Mouse (Mus musculus) WW6 (cell line): Measurements from ENCODE around the gene Sergef.
A peak's percentile ranks its signal among the peaks of the same experiment; 100 is the strongest.

ENCODE experiments used
- DNase-seq: peaks from one replicate; pipeline ENCODE4 v3.0.0-alpha.2; 2013; ENCODE audit warnings: low read depth, low spot score

The Sergef gene

DNA sequence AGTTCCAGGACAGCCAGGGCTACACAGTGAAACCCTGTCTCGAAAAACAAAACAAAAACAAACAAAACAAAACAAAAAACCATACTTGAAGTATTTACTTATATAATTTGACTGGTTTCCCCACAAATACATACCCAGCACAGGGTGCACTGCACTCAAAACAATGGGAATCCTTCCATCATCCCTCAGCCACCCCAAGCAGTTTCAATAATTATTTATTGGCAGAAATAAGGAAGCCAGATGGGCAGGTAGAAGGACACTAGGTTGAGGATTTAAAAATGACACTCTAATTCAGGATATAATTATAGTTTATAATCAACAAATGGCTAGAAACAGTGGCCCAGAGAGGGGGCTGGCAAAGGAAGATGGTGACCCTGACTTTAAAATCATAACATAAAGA lies 99.0 kb downstream of the Sergef start:
- no peak for DNase-seq

DNA sequence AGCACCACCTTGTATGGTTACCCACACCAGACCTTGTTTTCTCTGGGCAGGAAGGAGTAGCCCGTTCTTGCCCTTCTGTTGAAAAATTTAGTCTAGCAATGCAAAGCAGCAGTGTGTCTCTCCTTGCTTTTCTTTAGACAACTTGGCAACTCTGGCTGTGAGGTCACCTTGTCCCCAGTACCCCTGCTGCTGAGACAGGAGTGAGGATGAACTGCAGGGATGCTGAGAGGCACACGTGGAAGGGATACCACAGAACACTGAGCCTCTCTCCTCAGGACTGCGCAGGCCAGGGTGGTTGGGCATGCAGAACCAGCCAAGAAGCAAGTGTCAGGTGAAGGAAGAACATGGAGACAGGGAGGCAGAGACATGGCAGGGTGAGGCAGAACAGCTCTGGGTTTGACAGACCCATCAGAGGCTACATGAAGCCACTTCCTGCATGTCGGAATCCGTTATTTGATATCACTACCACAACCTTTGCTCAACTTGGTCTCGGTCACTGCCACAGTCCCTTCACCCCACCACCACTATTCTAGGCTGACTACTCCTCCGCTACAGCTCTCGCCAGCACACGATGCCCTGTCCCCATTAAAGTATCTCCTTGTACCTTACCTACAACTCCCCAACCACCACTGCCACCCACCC lies 103.0 kb downstream of the Sergef start:
- no peak for DNase-seq

DNA sequence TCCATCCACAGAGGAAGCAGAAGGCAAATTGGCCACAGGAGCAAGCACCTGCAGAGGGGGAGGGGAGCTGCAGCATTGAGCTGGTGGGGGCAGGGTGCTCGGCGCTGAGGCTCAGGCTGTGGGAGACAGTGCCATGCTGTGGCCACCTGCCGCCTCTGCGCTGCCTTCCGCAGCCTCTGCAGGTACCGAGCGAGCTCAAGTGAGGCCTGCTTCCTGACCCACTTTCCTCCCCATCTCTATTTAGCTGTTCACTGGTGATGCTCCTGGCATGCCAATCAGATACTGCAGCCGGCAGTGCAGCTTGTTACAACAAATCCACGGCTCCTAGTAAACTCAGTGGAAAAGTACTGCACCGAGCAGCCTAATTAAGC lies 104.2 kb downstream of the Sergef start:
- DNase-seq = peak; percentile 4

DNA sequence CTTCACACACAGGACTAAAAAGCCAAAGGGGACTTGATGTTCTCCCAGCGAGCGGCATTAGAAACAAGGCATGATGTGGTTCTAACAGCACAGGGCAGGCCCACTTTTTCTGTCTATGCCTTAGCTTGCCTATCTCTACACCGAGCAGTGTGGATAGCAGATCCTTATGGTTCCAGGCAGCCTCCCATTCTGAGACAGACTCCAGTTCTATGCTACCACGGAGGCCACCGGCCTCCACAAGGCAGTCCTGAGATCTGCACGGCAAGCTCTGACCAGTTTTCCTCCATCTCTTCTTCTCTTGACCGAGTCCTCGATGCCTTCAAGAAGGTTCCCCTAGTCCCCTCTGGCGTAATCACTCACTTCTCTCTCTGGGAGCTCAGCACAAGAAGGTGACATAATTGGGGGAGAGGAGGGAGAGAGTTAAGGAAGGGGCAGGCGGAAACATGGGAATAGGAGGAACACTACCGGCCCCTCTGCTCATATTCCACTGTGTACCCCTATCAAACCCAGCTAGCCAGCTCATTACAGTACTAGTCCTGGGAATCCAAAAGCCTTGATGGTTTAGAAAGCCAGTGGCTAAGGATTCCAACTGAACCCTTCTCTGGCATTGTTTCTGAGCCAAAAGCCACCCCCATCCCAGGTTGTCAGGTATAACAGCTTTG lies 104.7 kb downstream of the Sergef start:
- no peak for DNase-seq

DNA sequence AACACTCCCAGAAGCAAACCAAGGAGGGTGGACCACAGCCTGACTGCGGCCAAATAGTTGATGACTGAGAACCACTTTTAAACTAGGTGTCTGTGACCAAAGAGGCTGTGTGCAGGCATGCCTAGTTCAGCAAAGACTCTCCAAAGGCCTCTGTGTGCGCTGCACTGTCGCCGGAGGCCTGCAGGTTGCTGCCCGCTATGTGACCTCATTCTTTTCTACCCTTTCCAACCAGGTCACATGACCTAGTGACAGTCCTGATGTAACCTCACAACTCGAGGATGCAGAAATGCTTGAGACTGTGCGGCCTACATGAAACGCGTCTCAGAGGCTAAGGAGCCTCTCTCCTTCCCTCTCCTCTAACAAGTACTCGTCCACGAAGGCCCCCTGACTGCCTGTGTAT lies 106.1 kb downstream of the Sergef start:
- DNase-seq = no peak

DNA sequence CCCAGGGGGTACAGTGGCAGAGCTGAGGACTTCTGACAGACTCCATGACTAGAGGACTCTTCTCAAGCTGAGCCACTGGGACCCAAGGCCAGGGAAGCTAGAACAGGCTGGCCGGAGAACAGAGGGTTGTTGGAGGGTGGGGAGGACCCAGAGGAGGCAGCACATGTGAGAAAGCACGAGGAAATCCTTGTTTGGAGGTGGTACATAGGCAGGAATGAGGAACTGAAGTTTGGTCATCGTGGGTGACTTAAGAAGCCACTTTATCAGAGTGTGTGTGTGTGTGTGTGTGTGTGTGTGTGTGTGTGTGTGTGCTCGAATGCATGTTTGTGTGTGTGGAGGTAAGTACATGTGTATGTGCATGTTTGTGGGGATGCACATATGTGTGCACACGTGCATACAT lies 108.3 kb downstream of the Sergef start:
- DNase-seq = no peak

DNA sequence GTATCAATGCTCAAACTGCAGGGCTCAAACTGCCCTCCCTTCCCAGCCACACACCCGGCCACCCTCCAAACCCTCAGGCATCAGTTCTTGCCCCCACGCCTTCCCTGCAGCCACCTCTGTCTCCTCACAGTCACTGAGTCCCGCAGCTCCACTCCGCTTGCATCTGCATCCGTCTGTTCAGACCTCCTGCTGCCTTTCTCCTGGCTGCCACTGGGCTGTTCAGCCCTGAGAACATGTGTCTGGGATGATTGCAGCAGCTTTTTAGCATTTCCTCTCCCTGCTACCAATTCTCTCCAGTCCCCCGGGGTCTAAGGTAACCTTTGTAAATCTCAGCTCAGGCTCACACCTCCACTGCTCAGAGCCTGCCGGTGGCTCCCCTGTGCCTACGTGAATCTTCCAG lies 109.7 kb downstream of the Sergef start:
- no peak for DNase-seq

DNA sequence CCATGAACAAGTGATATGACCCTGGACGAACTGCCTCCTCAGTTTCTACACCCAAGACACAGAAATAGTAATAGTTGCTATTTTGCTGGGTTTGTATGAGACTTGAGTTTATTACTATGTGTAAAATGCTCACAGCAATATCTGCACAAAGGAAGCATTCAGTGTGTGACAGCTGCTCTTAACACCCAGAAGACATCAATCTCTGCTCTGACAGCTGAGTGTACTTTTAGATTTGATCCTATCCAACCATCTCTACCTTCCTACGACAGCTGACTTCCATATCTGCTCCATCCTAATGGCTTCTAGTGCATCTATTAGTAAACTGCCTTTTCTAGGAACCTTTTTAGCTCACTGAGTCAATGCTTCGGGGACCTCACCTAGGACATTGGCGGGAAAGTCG lies 110.3 kb downstream of the Sergef start:
- DNase-seq = no peak

DNA sequence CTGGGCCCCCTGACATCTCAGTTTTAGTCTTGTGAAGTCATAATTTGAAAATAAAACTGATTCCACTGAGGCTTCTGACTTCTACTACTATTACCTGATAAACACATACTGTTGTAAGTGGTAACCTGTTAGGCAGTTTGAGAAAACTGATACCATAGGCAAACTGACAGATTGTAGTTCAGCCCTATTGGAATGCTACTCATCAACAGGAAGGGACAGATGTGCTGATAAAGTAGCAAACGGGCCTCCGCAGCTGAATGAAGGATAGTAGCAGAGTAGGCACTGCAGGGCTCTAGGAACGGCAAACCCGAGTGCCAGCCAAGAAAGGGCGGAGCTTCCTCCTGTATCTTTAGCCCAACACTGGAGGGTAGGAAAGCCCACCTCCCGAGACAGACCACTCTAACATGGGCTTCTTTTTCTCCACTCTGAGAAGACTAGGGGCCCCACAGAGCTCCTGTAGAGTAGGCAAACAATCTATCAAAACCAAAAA lies 112.9 kb downstream of the Sergef start:
- no peak for DNase-seq

DNA sequence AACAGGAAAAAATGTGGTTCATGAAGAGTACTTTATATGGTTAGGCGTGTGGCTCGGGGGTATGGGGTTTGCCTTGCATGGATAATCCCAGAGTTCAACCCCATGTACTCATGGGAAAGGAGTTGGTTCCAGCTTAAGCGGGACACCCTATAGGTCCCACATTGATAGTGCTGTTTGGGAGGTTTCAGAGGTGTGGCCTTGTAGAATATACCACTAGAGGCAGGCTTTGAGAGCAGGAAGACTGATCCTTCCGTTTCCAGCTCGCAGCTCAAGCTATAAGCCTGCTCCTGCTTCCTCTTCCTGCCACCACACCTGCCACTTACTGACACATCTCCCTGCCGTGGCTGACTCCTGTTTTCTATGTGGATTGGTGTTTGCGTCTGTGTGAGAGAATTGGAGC lies 116.4 kb downstream of the Sergef start:
- no peak for DNase-seq

DNA sequence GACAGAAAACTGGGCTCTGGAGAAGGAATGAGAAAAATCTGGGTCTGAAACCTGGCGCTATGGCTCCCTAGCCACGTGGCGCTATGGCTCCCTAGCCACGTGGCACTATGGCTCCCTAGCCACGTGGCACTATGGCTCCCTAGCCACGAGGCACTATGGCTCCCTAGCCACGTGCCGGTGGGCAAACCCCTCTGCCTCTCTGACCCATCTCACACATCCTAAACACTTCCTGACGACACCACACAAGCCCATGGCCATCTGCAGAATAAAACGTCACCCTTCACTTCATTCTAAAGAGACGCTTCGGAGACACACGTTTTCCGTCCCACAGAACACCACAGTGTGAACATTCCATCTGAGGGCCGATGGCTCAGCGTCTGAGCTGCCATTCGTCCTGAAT lies 117.8 kb downstream of the Sergef start:
- DNase-seq = no peak

DNA sequence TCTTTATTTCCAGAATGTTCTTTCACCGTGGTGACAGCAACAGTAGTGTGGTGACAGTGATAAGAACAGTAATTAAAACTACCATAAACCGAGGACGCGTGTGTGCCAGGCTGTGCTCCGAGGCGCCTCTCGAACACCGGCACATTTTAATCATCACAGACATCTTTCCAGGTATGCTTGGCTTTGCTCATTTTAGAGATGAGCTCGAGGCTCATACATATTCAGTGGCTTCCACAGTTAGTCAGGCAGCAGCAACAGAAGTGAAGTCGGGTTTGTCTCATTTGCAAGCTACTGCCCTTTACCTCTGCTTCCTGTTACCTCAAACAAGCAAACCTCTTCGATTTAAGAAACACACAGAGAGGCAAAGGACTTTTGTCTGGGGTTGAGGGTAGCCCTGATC lies 120.5 kb downstream of the Sergef start:
- no peak for DNase-seq

DNA sequence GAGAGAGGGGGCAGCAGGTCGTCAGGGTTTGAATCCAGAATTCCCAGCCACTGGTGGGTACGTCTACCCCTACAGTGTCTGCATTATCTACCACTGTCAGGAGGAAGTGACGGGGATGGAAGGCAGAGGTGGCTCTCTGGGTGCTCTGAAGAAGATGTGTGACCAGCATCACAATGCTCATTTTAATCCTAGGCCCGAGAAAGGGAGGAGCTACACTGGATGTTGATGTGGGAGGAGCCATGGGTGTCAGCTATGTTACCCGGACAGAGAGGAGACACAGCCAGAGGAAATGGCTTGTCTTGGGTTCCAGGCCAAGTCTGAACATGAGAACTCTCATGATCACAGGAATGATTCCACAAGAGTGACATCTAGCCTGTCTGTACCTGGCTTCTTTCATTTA lies 122.4 kb downstream of the Sergef start:
- DNase-seq = no peak

DNA sequence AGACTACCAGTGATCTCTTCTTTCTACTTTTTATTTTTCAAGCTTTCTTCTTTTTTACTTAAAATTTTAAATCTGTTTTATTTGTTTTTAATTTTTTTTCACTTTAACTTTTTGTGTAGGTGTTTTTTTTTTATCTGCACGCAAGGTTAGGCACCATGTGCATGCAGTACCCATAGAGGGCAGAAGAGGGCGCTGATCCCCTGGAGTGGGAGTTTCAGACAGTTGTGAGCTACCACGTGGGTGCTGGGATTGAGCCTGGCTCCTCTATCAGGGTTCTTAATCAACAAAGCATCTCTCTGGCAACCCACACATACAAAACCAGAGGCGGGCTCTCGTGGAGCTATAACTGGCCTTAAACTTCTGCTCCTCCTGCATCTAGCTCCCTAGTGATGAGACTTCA lies 123.6 kb downstream of the Sergef start:
- DNase-seq = no peak

DNA sequence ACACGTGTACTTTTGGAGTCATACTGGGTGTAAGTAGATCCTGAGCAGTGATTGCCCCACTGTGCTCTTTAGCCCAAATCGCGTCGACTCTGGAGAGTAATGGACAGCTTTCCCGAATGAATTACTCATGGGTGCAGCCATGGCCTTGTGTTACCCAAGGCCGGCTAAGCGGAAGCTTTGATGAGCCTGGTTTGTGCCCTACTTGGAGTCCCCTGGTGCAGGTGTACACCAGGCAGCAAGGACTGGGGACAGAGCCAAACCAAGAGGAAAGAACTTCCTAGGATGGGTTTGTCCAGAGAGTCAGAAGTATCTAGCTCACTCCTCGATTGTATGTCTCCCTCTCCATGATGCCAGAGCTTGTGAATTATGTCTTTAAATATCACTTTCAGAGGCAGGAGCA lies 124.6 kb downstream of the Sergef start:
- no peak for DNase-seq

DNA sequence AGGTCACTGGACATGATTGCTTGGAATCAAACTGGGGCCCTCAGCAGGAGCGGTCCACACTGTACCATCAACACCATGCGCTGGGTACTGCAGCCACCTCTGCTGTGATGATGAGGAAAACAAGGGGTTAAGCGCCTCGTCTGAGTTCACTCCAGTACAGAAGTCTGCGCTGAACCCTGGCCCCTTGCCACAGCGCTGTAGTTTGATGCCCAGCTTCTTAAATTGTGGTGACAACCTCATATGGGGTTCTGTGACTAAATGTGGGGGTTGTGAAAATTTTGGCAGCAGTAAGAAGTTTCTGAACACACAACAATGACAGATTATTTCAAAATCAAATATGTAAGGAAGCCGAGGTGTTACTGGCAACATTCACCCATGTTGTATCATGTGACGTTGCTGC lies 126.0 kb downstream of the Sergef start:
- no peak for DNase-seq

DNA sequence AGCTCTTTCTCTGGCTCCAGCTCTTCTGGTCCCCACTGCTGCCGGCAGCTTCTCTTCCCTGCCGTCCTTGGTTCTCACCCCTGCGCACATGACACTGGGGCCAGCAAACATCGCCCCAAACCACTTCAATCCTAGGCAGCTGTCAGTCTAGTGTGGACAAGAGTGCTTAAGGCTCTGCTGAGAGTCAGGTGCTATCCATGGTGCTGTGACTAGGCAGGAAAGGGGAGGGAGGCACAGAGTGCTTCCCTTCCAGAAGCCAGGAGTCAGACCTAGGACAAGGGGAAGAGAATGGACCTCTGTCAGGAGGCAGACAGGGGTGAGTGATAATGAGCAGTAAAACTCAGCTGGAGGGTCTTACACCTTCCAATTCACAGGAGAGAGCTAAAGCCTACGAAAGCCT lies 126.8 kb downstream of the Sergef start:
- no peak for DNase-seq

DNA sequence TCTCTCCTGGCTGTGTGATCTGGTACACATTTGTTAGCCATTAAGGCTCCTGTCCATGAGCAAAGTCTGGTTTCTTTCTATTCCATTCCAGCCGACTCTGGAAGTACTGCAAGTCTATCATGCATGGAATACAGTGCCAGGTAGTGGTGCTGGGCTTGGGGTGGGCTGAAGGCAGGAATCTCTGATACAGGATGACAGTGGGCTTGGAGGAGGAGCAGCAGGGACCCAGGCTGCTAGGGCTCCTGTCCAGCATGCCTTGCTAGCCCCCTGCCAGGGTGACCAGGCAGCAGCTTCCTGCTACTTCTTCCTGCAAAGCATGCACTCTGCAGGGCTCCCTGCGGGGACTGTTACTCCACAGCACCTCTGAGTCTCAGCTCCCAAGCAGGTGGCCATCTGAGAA lies 128.8 kb downstream of the Sergef start:
- DNase-seq = no peak

DNA sequence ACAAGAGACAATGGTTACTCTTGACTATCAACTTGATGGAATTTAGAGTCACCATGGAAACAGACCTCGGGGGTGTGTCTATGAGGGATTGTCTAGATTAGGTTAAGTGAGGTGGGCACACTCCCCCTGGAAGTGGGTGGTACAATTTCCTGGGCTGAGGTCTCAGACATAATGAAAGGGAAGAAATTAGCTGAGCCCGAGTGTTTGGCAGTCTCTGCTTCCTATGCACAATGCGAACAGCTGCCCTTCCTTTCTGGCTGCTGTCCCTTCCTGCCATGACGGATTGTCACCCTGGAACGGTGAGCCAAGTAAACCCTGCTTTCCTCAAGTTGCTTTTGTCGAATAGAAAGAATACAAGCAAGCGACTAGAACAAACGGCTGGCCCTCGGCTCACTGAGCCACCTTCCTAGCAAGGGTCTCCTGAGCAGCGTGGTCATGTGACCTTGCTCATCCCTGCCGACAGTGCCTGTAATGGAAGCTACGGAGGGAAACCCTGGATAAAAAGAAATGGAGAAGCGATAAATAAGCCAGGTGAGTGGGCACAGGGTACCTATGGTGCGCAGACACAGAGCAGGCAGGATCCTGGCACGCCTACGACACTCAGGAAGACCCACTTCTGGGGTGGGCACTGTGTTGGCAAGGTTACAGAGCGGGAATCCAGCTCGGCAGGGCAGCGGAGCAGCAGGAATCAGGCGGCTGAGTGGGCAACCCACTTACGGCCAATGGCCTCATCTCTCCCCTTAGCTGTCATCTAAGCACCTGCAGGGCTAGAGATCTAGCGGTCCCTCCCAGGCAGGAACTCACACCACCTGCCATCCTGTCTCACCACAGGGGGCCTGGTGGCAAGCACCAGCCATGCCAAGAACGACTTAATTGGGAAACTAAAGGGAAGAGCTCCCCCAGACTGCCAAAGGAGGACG lies 130.0 kb downstream of the Sergef start:
- no peak for DNase-seq

DNA sequence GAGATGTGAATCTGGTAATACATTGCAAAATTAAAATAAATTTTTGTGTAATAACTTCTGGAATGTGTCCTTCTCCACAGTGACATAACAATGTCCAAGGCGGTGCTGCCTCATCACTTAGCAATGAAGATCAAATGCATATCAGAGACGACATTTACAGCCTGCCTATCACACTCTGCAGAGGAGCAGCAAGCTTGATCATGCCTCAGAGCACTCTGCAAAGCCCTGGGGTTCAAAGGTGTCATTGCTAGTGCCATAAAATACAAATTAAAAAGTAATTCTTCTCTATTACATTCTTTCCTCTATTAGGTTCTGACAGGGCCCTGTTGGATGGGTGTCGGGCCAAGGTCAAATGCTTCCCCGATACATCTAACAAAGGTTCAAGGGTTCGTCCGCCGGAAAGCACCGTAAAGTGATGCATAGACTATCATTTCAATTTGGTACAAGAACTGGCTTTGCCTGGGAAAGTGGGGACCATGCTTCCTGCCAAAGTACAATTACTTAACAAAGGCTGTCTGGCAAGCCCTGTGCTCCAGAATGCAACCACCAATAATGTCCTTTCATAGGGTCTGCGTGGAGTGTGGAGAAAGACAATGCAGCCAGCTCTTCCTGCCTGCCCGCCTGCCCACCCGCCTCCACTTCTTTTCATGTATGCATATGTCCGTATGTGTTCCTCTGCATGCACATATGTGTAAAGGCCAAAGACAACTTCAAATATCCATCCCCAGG lies 130.9 kb downstream of the Sergef start:
- no peak for DNase-seq

DNA sequence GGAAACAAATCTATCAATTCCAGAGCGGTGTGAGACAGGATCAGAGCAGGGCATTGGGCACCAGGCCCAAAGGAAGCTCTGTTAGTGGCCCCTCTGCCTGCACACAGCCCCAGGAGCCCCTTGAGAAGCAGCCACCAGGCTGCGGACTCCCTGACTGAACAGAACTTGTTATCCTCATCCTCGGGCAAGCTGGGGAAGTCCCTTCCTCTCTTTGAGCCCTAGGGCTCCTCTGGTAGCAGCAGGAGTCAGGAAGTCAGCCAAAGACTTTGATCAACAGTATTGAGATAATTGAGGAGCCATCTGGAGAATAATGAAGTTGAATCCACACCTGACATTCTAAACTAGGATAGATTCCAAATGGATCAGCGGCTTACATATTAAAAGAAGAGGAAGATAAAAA lies 135.4 kb downstream of the Sergef start:
- DNase-seq = no peak

DNA sequence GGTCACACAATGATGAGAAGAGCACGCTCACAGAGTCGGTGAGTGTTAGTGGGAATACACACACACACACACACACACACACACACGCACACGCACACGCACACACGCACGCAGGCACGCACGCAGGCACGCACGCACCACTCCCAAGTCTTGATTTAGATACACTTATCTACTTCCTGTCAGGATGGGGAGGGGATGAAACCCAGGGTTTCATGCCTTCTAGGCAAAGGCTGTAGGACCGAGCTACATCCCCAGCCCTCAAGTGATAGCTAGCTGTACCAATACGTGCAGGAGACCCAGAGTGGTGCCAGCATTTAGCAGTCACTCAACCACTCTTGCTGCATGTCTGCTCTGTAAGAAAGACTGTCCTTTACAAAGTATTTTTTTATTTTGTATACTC lies 137.0 kb downstream of the Sergef start:
- no peak for DNase-seq
